Mouse (Mus musculus): ENCODE results near the gene Tspan4. TPM values are rescaled to one million over a fixed set of nuclear protein-coding genes. Genes with fewer than 3 reads are reported as not detected.

Gene Tspan4
- polyA plus RNA-seq, 1 experiment = 95.5 TPM

DNA sequence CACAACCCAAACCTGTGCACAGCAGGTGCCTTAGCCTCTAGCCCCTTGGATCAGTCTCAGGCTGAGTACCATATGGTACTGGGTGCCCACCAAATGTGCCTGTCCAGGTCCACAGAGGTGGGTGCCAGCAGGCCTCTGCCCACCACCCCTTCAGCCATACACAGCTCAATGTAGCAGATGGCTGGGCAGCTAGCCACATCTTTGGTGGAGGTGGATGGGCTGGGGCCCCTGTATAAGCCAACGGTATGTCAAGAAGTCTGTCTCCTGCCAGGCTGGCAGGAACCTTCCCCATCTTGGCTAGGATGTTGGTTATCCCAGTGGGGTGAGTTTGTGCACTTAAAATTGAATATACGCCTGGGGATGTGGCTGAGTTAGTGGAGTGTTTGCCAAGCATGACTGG, 10.6 kb downstream of the Tspan4 start:
- Histone ChIP-seq H3K4me3 (no peak overlapping the region), H3K79me2 (ENCODE audit: control insufficient read depth, insufficient read depth) (peaks cover 11% of the 10 kb centered on the region), H3K4me2 (ENCODE audit: low read depth) (no peak overlapping the region), H3K27me3 (ENCODE audit: control insufficient read depth, insufficient read depth, insufficient read length) (no peaks in the 10 kb centered on the region), H3ac (ENCODE audit: control insufficient read depth, insufficient read length) (no peak overlapping the region), H3K36me3 (ENCODE audit: control insufficient read depth, insufficient read depth) (peaks cover 4% of the 10 kb centered on the region)
- no peak for TF ChIP-seq MYOD1 (IDR thresholded peaks at IDR 0.05; ENCODE audit: control insufficient read depth in 1 of 3, insufficient read length in 2 of 3, low read depth in 2 of 3)

DNA sequence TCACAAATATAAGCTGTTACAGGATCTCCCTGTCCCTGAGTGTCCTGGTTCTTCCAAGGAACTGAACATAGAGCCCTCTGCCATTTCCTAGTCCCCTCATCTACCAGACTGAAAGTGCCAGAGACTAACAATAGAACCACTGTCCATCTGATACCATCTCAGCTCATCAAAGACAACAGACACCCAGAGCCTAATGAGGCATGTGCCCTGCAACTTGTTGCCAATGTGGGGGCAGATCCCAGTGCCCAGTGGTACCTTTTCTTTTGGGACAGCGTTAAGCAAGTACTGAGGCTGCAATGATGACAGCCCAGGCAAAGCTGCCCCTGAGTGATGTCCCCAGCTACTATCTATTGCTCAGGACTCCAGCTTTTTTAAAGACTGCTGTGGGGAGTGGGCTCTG, 11.2 kb downstream of the Tspan4 start:
- H3K4me2 ChIP-seq (ENCODE audit: low read depth) = no peak overlapping the region
- H3K79me2 ChIP-seq (ENCODE audit: control insufficient read depth, insufficient read depth) = peaks cover 8% of the 10 kb centered on the region
- H3K4me3 ChIP-seq = no peak overlapping the region
- H3K27me3 ChIP-seq (ENCODE audit: control insufficient read depth, insufficient read depth, insufficient read length) = no peaks in the 10 kb centered on the region
- no peak for TF ChIP-seq MAX (IDR thresholded peaks at IDR 0.05; ENCODE audit: low read depth)
- TF ChIP-seq MYOD1 (IDR thresholded peaks at IDR 0.05; ENCODE audit: control insufficient read depth in 1 of 3, insufficient read length in 2 of 3, low read depth in 2 of 3) = no peak
- no peak for TF ChIP-seq CEBPB (IDR thresholded peaks at IDR 0.05; ENCODE audit: insufficient read depth, poor library complexity, severe bottlenecking)
- TF ChIP-seq REST (IDR thresholded peaks at IDR 0.05; ENCODE audit: insufficient read depth, insufficient read length) = no peak
- no peak for TF ChIP-seq E2F4 (IDR thresholded peaks at IDR 0.05; ENCODE audit: insufficient read depth)
- no peak for TF ChIP-seq USF1 (IDR thresholded peaks at IDR 0.05; ENCODE audit: low read depth)
- no peak for TF ChIP-seq POLR2A (IDR thresholded peaks at IDR 0.05; ENCODE audit: insufficient read length, low read depth)
- no peak for TF ChIP-seq SRF (IDR thresholded peaks at IDR 0.05; ENCODE audit: control insufficient read depth, insufficient read length, low read depth)
- peaks cover 4% of the 10 kb centered on the region for H3K36me3 ChIP-seq (ENCODE audit: control insufficient read depth, insufficient read depth)
- no peak overlapping the region for H3ac ChIP-seq (ENCODE audit: control insufficient read depth, insufficient read length)

DNA sequence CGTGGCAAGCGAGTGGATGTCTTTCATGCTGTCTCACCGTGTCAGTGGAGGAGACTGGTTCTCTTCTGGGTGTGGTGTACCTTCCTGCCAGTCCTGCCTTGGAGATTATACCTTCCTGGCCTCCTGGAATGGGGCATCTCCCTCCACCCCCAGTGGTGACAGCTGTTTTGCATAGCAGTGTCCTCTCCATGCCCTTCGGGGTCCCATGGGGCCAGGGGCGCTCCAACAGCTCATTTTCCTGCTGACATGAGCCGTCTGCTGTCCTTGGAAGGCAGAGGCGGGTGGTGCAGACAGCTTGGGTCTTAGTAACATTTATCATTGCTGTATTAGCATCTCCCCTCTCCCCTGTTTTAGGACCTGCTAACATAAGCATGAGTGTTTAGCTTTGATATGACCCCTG, 12.1 kb downstream of the Tspan4 start:
- H3K27me3 ChIP-seq (ENCODE audit: control insufficient read depth, insufficient read depth, insufficient read length) = no peaks in the 10 kb centered on the region
- H3K4me2 ChIP-seq (ENCODE audit: low read depth) = no peak overlapping the region
- peaks cover 4% of the 10 kb centered on the region for H3K36me3 ChIP-seq (ENCODE audit: control insufficient read depth, insufficient read depth)
- peaks cover 4% of the 10 kb centered on the region for H3K79me2 ChIP-seq (ENCODE audit: control insufficient read depth, insufficient read depth)
- no peak overlapping the region for H3K4me3 ChIP-seq
- H3ac ChIP-seq (ENCODE audit: control insufficient read depth, insufficient read length) = no peak overlapping the region
- TF ChIP-seq POLR2A (IDR thresholded peaks at IDR 0.05; ENCODE audit: insufficient read length, low read depth) (no peak), POLR2AphosphoS2 (IDR thresholded peaks at IDR 0.05; ENCODE audit: insufficient read length, low read depth) (no peak), USF1 (IDR thresholded peaks at IDR 0.05; ENCODE audit: low read depth) (no peak), CEBPB (IDR thresholded peaks at IDR 0.05; ENCODE audit: insufficient read depth, poor library complexity, severe bottlenecking) (no peak), TCF12 (IDR thresholded peaks at IDR 0.05; ENCODE audit: insufficient read depth, poor library complexity, severe bottlenecking) (no peak), E2F4 (IDR thresholded peaks at IDR 0.05; ENCODE audit: insufficient read depth) (no peak), REST (IDR thresholded peaks at IDR 0.05; ENCODE audit: insufficient read depth, insufficient read length) (no peak), MYOD1 (IDR thresholded peaks at IDR 0.05; ENCODE audit: control insufficient read depth in 1 of 3, insufficient read length in 2 of 3, low read depth in 2 of 3) (no peak), TCF3 (IDR thresholded peaks at IDR 0.05; ENCODE audit: insufficient read length, low read depth) (no peak), MAX (IDR thresholded peaks at IDR 0.05; ENCODE audit: low read depth) (no peak), SRF (IDR thresholded peaks at IDR 0.05; ENCODE audit: control insufficient read depth, insufficient read length, low read depth) (no peak), MYOG (IDR thresholded peaks at IDR 0.05; ENCODE audit: control insufficient read depth in 1 of 3, insufficient read depth in 1 of 3, insufficient read length in 2 of 3, low read depth in 2 of 3) (no peak)

DNA sequence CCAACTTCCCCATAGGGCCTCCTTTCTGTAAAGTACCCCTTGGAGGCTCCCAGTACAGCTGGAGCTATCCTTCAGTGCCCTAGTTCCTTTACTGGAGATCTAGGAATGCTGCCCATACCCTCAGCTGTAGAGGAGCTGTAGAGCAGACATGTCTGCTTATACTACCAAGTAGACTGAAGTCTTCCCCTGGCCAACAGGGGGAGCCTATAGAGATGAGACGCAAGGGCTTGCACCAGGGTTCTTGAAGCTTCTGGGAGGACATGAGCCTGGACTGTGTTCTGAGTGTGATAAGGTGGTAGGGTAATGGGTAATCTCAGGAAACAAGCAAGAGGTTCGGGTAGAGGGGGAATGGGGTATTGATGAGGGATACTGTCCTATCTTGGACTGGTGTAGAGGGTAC, 16.1 kb downstream of the Tspan4 start:
- H3ac ChIP-seq (ENCODE audit: control insufficient read depth, insufficient read length) = no peak overlapping the region
- no peaks in the 10 kb centered on the region for H3K79me2 ChIP-seq (ENCODE audit: control insufficient read depth, insufficient read depth)
- H3K36me3 ChIP-seq (ENCODE audit: control insufficient read depth, insufficient read depth) = peaks cover 3% of the 10 kb centered on the region

DNA sequence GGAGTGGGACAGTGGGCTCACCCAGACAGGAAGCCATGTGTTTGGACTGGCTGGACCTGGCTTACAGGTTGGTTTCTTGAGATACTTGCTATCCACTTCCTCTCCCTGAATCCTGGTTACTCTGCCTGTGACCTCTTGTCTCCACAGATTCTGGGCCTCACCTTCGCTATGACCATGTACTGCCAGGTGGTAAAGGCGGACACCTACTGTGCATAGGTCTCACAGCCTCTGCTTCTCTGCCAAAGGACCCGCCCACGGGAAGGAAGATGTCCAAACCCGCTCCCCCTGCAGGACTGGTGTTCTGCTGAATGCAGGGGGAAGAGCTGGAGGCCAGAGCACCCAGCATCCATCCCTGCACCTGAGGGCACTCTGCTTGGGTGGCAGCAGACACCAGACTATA, 17.7 kb downstream of the Tspan4 start:
- no peak overlapping the region for H3ac ChIP-seq (ENCODE audit: control insufficient read depth, insufficient read length)
- H3K27me3 ChIP-seq (ENCODE audit: control insufficient read depth, insufficient read depth, insufficient read length) = no peaks in the 10 kb centered on the region
- H3K79me2 ChIP-seq (ENCODE audit: control insufficient read depth, insufficient read depth) = no peaks in the 10 kb centered on the region
- no peak overlapping the region for H3K4me2 ChIP-seq (ENCODE audit: low read depth)
- no peaks in the 10 kb centered on the region for H3K36me3 ChIP-seq (ENCODE audit: control insufficient read depth, insufficient read depth)
- TF ChIP-seq TCF3 (IDR thresholded peaks at IDR 0.05; ENCODE audit: insufficient read length, low read depth) (no peak), POLR2AphosphoS2 (IDR thresholded peaks at IDR 0.05; ENCODE audit: insufficient read length, low read depth) (peak; percentile 27)
- H3K4me3 ChIP-seq = no peak overlapping the region

More for the DNA sequence above, 16.1 kb downstream of the Tspan4 start:
- TF ChIP-seq MYOD1 (IDR thresholded peaks at IDR 0.05; ENCODE audit: control insufficient read depth in 1 of 3, insufficient read length in 2 of 3, low read depth in 2 of 3) = no peak
- TF ChIP-seq CEBPB (IDR thresholded peaks at IDR 0.05; ENCODE audit: insufficient read depth, poor library complexity, severe bottlenecking) = no peak
- no peak for TF ChIP-seq POLR2AphosphoS2 (IDR thresholded peaks at IDR 0.05; ENCODE audit: insufficient read length, low read depth)
- TF ChIP-seq MYOG (IDR thresholded peaks at IDR 0.05; ENCODE audit: control insufficient read depth in 1 of 3, insufficient read depth in 1 of 3, insufficient read length in 2 of 3, low read depth in 2 of 3) = no peak
- no peak for TF ChIP-seq SRF (IDR thresholded peaks at IDR 0.05; ENCODE audit: control insufficient read depth, insufficient read length, low read depth)
- no peak for TF ChIP-seq E2F4 (IDR thresholded peaks at IDR 0.05; ENCODE audit: insufficient read depth)
- TF ChIP-seq REST (IDR thresholded peaks at IDR 0.05; ENCODE audit: insufficient read depth, insufficient read length) = no peak
- no peak for TF ChIP-seq TCF12 (IDR thresholded peaks at IDR 0.05; ENCODE audit: insufficient read depth, poor library complexity, severe bottlenecking)
- no peak for TF ChIP-seq USF1 (IDR thresholded peaks at IDR 0.05; ENCODE audit: low read depth)
- no peak for TF ChIP-seq TCF3 (IDR thresholded peaks at IDR 0.05; ENCODE audit: insufficient read length, low read depth)
- TF ChIP-seq POLR2A (IDR thresholded peaks at IDR 0.05; ENCODE audit: insufficient read length, low read depth) = no peak
- no peak for TF ChIP-seq MAX (IDR thresholded peaks at IDR 0.05; ENCODE audit: low read depth)
- no peak overlapping the region for H3K4me3 ChIP-seq
- H3K27me3 ChIP-seq (ENCODE audit: control insufficient read depth, insufficient read depth, insufficient read length) = no peaks in the 10 kb centered on the region
- H3K4me2 ChIP-seq (ENCODE audit: low read depth) = no peak overlapping the region

Measured in myocyte (in vitro differentiated cells).